Mouse (Mus musculus) stomach, postnatal 0 days (tissue): ENCODE data around the gene Fgf22. TPM values are rescaled to one million over a fixed set of nuclear protein-coding genes. Genes with fewer than 3 reads are reported as not detected.
"Not testable (repeated sequence)": the region's sequence is repeated elsewhere in the genome, so short reads cannot be mapped to it uniquely, and the experiment has no call there.

ENCODE experiments used
- ATAC-seq: fragments of 200-750 bp; cut with Nextera tagmentation; 2 replicates; pipeline ENCODE4 v1.8.0; 2017; ENCODE audit not compliant: low FRiP score, low TSS enrichment
- DNase-seq: peaks from one replicate; pipeline ENCODE4 v3.0.0-alpha.2; 2016; ENCODE audit warnings: low spot score
- H3K27ac ChIP-seq: fragments of 300-500 bp; sonication (generic); replicated peaks from 2 replicates; pipeline ENCODE4 v1.5.1; 2014; ENCODE audit warnings: mild to moderate bottlenecking, control low read depth
- H3K27me3 ChIP-seq: fragments of 300-500 bp; sonication (generic); 2 replicates; pipeline ENCODE4 v1.6.1; 2014; ENCODE audit warnings: low read length; ENCODE audit not compliant: control insufficient read depth, insufficient read depth
- H3K36me3 ChIP-seq: fragments of 300-500 bp; sonication (generic); 2 replicates; pipeline ENCODE4 v1.6.1; 2014; ENCODE audit warnings: low read length, mixed read lengths; ENCODE audit not compliant: control insufficient read depth, insufficient read depth
- H3K4me1 ChIP-seq: fragments of 300-500 bp; sonication (generic); replicated peaks from 2 replicates; pipeline ENCODE4 v1.6.1; 2014; ENCODE audit warnings: antibody characterized with exemption; ENCODE audit not compliant: control insufficient read depth, insufficient read depth
- H3K4me2 ChIP-seq: fragments of 300-500 bp; sonication (generic); replicated peaks from 2 replicates; pipeline ENCODE4 v1.6.1; 2014; ENCODE audit warnings: low read depth, mild to moderate bottlenecking, control low read depth, moderate library complexity
- H3K4me3 ChIP-seq: fragments of 300-500 bp; sonication (generic); 2 replicates; pipeline ENCODE4 v1.5.1; 2014; ENCODE audit warnings: low read depth, low read length, control low read depth
- H3K9ac ChIP-seq: fragments of 300-500 bp; sonication (generic); 2 replicates; pipeline ENCODE4 v1.6.1; 2014; ENCODE audit warnings: mild to moderate bottlenecking, low read length, control low read depth, mixed read lengths
- H3K9me3 ChIP-seq: fragments of 300-500 bp; sonication (generic); 2 replicates; pipeline ENCODE4 v1.6.1; 2016; ENCODE audit warnings: low read length; ENCODE audit not compliant: control insufficient read depth
- CTCF ChIP-seq: IDR thresholded peaks from 2 replicates; pipeline ENCODE4 v1.5.1; 2016; ENCODE audit warnings: antibody characterized with exemption, low read depth, mild to moderate bottlenecking, moderate library complexity
- EP300 ChIP-seq: optimal IDR thresholded peaks from 2 replicates; pipeline ENCODE3; 2016; ENCODE audit warnings: antibody characterized with exemption
- WGBS: fragments of 180-500 bp; shearing (Covaris S2); extraction: QIAGEN DNeasy Blood & Tissue Kit; methylation state at CpG from one replicate; pipeline ENCODE4 v1.1.7; 2014; 5-methylcytosine and 5-hydroxymethylcytosine counted together
- polyA plus RNA-seq: library from polyadenylated mRNA; unstranded; fragments of >200 nt; fragmentation: Nextera tagmentation; extraction: Ambion mirVana; gene quantifications from 2 replicates; pipeline ENCODE4 v1.2.1, GENCODE M21; 2015

Gene Fgf22
- polyA plus RNA-seq, 1 experiment from 2014 or later = 13.5 TPM

DNA sequence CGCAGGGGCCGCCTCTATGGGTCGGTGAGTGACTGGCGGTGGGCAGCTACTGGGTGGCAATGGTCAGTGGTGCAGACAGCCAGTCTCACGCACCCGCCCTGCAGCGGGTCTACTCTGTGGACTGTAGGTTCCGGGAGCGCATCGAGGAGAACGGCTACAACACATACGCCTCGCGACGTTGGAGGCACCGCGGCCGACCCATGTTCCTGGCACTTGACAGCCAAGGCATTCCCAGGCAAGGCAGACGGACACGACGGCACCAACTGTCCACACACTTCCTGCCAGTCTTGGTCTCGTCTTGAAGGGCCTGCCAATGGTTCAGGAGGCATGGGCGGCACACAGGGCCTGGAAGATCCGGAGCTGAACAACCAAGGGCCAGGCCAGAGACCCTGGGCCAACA is 1.8 kb downstream of the Fgf22 start:
- DNase-seq (no peak), ATAC-seq (no peak)
- no peak overlapping the region for H3K27ac ChIP-seq
- 84% methylated on average over 24 of the region's 24 CpGs for WGBS
- no peaks in the 10 kb centered on the region for H3K9me3 ChIP-seq
- no peak overlapping the region for H3K9ac ChIP-seq
- H3K4me2 ChIP-seq = no peak overlapping the region
- H3K4me3 ChIP-seq = no peak overlapping the region
- H3K27me3 ChIP-seq = no peaks in the 10 kb centered on the region
- no peak for TF ChIP-seq EP300
- TF ChIP-seq CTCF = no peak
- peaks cover 26% of the 10 kb centered on the region for H3K36me3 ChIP-seq
- H3K4me1 ChIP-seq = no peaks in the 10 kb centered on the region

DNA sequence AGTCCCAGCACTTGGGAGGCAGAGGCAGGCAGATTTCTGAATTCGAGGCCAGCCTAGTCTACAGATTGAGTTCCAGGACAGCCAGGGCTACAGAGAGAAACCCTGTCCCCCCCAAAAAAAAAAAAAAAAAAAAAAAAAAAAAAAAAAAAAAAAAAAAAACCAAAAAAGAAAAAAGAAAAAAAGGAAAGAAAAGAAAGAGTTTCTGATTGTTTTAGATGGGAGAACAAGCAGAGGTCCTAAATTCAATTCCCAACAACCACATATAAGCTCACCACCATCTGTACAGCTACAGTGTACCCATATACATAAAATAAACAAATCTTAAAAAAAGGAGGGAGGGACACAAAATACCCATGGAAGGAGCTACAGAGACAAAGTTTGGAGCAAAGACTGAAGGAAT is 4.8 kb downstream of the Fgf22 start:
- H3K9ac ChIP-seq, H3K4me3 ChIP-seq, H3K9me3 ChIP-seq, H3K27ac ChIP-seq, H3K4me2 ChIP-seq, ATAC-seq, H3K4me1 ChIP-seq, DNase-seq, H3K27me3 ChIP-seq: not testable (repeated sequence)
- 100% methylated on average over 1 of the region's 1 CpGs for WGBS
- peaks cover 30% of the 10 kb centered on the region for H3K36me3 ChIP-seq

- Histone ChIP-seq H3K9me3 (no peaks in the 10 kb centered on the region), H3K4me3 (no peak overlapping the region), H3K4me1 (peaks cover 3% of the 10 kb centered on the region), H3K36me3 (peaks cover 30% of the 10 kb centered on the region), H3K27ac (no peak overlapping the region), H3K4me2 (no peak overlapping the region), H3K9ac (no peak overlapping the region), H3K27me3 (no peaks in the 10 kb centered on the region)
- TF ChIP-seq CTCF (no peak), EP300 (no peak)
- DNase-seq (no peak), ATAC-seq (no peak)
- WGBS = 94% methylated on average over 11 of the region's 11 CpGs
Observed at GRCm38 (mm10) chr10:79760603-79761143, 5.8 kb downstream of the Fgf22 start.

DNA sequence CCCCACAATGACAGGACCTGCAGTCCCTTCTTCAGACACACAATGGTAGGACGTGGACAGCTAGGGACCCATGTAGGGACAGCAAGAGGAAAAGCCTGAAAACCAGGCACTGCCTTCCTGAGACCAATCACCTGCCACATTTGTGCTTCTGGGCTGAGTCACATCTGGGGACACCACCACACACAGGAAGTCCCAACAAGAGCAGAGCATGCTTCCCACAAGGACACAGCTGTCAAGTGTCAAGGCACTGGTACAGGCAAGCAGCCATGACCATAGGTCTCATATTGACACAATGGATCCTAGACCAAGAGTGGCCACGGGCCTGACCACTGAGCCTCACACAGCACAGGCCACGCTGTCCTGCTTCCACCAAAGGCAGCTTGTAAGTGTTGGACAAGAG is 8.0 kb downstream of the Fgf22 start:
- Histone ChIP-seq H3K4me3 (no peak overlapping the region), H3K27me3 (no peaks in the 10 kb centered on the region), H3K4me2 (no peak overlapping the region), H3K27ac (no peak overlapping the region), H3K4me1 (peaks cover 8% of the 10 kb centered on the region), H3K9me3 (no peaks in the 10 kb centered on the region), H3K36me3 (peaks cover 22% of the 10 kb centered on the region), H3K9ac (no peak overlapping the region)
- TF ChIP-seq EP300 (no peak), CTCF (no peak)
- WGBS = 85% methylated on average over 3 of the region's 3 CpGs
- DNase-seq = no peak
- ATAC-seq = no peak

GRCm38 (mm10) chr10:79764234-79764633 is 9.4 kb downstream of the Fgf22 start:
- H3K4me3 ChIP-seq = no peak overlapping the region
- ATAC-seq = no peak
- no peak for TF ChIP-seq CTCF
- no peak for TF ChIP-seq EP300
- H3K27me3 ChIP-seq = no peaks in the 10 kb centered on the region
- peaks cover 16% of the 10 kb centered on the region for H3K36me3 ChIP-seq
- 0 out of 2 replicates have a peak overlapping the region, but pooled peaks have one; percentile 18 for H3K27ac ChIP-seq
- H3K4me2 ChIP-seq = no peak overlapping the region
- no peak for DNase-seq
- H3K9me3 ChIP-seq = no peaks in the 10 kb centered on the region
- peaks cover 8% of the 10 kb centered on the region for H3K4me1 ChIP-seq
- no peak overlapping the region; the same call in 1 of the 2 replicates for H3K9ac ChIP-seq
- WGBS = 54% methylated on average over 7 of the region's 7 CpGs

DNA sequence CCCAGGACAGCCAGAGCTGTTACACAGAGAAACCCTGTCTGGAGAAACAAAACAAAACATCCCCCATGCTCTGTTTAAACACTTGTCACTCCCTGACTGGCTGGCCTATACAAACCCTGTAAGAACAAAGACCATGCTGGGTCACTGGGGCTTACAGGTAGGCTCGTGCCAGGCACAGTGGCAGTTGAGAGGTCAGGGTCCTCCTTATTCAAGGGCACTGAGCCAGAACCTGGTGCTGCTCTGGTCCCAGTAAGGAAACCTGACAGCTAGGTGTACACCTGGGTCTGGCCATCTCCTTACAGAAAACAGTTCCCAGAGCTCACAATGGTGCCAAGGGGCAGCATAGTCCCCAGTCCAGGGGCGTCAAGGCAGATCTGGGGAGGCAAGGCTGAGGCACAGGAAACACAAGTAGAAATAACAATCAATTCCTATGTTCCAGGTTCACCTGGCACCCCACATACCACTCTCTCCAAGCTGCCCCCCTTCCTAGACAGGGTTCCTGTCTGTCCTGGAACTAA is 10.4 kb downstream of the Fgf22 start:
- WGBS = 55% methylated on average over 2 of the region's 2 CpGs
- Histone ChIP-seq H3K9me3 (no peaks in the 10 kb centered on the region), H3K9ac (peak overlapping the region; percentile 96), H3K27me3 (no peaks in the 10 kb centered on the region), H3K36me3 (peaks cover 14% of the 10 kb centered on the region), H3K4me1 (peaks cover 8% of the 10 kb centered on the region), H3K4me3 (peak overlapping the region; percentile 87; the same call in 1 of the 2 replicates), H3K27ac (peak overlapping the region; percentile 96; the same call in 1 of the 2 replicates), H3K4me2 (peak overlapping the region; percentile 74)
- no peak for TF ChIP-seq CTCF
- TF ChIP-seq EP300 = no peak
- no peak for ATAC-seq
- peak; percentile 30 for DNase-seq
